Mouse (Mus musculus): Measurements from ENCODE around the gene Slx1b. TPM values are rescaled to one million over a fixed set of nuclear protein-coding genes. Genes with fewer than 3 reads are reported as not detected.

Slx1b gene
- polyA plus RNA-seq, 1 experiment from 2014 or later: 4.6 TPM

- peaks cover 38% of the 10 kb centered on the region for H3K27me3 ChIP-seq (ENCODE audit: control insufficient read depth, insufficient read depth, low read length)
- H3K36me3 ChIP-seq (ENCODE audit: control insufficient read depth, insufficient read depth, low read length): no peaks in the 10 kb centered on the region
- H3K27ac ChIP-seq (replicated peaks in 1 of 2; ENCODE audit: control insufficient read depth in 1 of 2, insufficient read depth in 1 of 2, low read depth in 2 of 2, low read length in 2 of 2): no peak overlapping the region
- 63% methylated on average over 6 of the region's 6 CpGs for WGBS
- no peak overlapping the region for H3K9ac ChIP-seq (ENCODE audit: low read length)
- no peaks in the 10 kb centered on the region for H3K9me3 ChIP-seq (ENCODE audit: control insufficient read depth, low read length)
- no peak overlapping the region for H3K4me2 ChIP-seq (ENCODE audit: low read length)
- no peak for ATAC-seq (ENCODE audit: insufficient number of reproducible peaks, insufficient read depth, low FRiP score, low read depth)
- peaks cover 5 to 8% of the 10 kb centered on the region in 2 experiments for H3K4me1 ChIP-seq (ENCODE audit: control insufficient read depth in 2 of 2, insufficient read depth in 2 of 2, low read length in 2 of 2)
- no peak overlapping the region for H3K4me3 ChIP-seq (ENCODE audit: control insufficient read depth in 1 of 2, insufficient read depth in 1 of 2, low read depth in 1 of 2, low read length in 2 of 2)
These were observed 6.8 kb upstream of the Slx1b start for GRCm38 (mm10) chr7:126702358-126702757.

- Histone ChIP-seq H3K4me2 (ENCODE audit: low read length) (peak overlapping the region; percentile 55), H3K9ac (ENCODE audit: low read length) (peak overlapping the region; percentile 50; the same call in 1 of the 2 replicates), H3K27me3 (ENCODE audit: control insufficient read depth, insufficient read depth, low read length) (peaks cover 38% of the 10 kb centered on the region), H3K36me3 (ENCODE audit: control insufficient read depth, insufficient read depth, low read length) (no peaks in the 10 kb centered on the region), H3K27ac (replicated peaks in 1 of 2; ENCODE audit: control insufficient read depth in 1 of 2, insufficient read depth in 1 of 2, low read depth in 2 of 2, low read length in 2 of 2) (no peak overlapping the region), H3K4me1 (ENCODE audit: control insufficient read depth in 2 of 2, insufficient read depth in 2 of 2, low read length in 2 of 2) (peaks cover 5 to 11% of the 10 kb centered on the region in 2 experiments), H3K4me3 (ENCODE audit: control insufficient read depth in 1 of 2, insufficient read depth in 1 of 2, low read depth in 1 of 2, low read length in 2 of 2) (peak overlapping the region in 1 of 2 experiments; percentile 6; a peak in 2 of 4 replicates), H3K9me3 (ENCODE audit: control insufficient read depth, low read length) (no peaks in the 10 kb centered on the region)
- WGBS: 54% methylated on average over 24 of the region's 24 CpGs
- no peak for ATAC-seq (ENCODE audit: insufficient number of reproducible peaks, insufficient read depth, low FRiP score, low read depth)
These were observed 6.2 kb upstream of the Slx1b start for GRCm38 (mm10) chr7:126701559-126702357.

- H3K36me3 ChIP-seq (ENCODE audit: control insufficient read depth, insufficient read depth, low read length): no peaks in the 10 kb centered on the region
- no peak for ATAC-seq (ENCODE audit: insufficient number of reproducible peaks, insufficient read depth, low FRiP score, low read depth)
- peak overlapping the region in 1 of 2 experiments; percentile 6; a peak in 2 of 4 replicates for H3K4me3 ChIP-seq (ENCODE audit: control insufficient read depth in 1 of 2, insufficient read depth in 1 of 2, low read depth in 1 of 2, low read length in 2 of 2)
- peak overlapping the region; percentile 50; the same call in 1 of the 2 replicates for H3K9ac ChIP-seq (ENCODE audit: low read length)
- no peak overlapping the region for H3K27ac ChIP-seq (replicated peaks in 1 of 2; ENCODE audit: control insufficient read depth in 1 of 2, insufficient read depth in 1 of 2, low read depth in 2 of 2, low read length in 2 of 2)
- H3K27me3 ChIP-seq (ENCODE audit: control insufficient read depth, insufficient read depth, low read length): peaks cover 38% of the 10 kb centered on the region
- peaks cover 10 to 17% of the 10 kb centered on the region in 2 experiments for H3K4me1 ChIP-seq (ENCODE audit: control insufficient read depth in 2 of 2, insufficient read depth in 2 of 2, low read length in 2 of 2)
- H3K9me3 ChIP-seq (ENCODE audit: control insufficient read depth, low read length): no peaks in the 10 kb centered on the region
- H3K4me2 ChIP-seq (ENCODE audit: low read length): peak overlapping the region; percentile 55
- under 1% methylated on average over 11 of the region's 11 CpGs for WGBS
These were observed 5.5 kb upstream of the Slx1b start for GRCm38 (mm10) chr7:126701070-126701469.

- H3K4me3 ChIP-seq (ENCODE audit: control insufficient read depth in 1 of 2, insufficient read depth in 1 of 2, low read depth in 1 of 2, low read length in 2 of 2): no peak overlapping the region
- H3K9me3 ChIP-seq (ENCODE audit: control insufficient read depth, low read length): no peaks in the 10 kb centered on the region
- no peaks in the 10 kb centered on the region for H3K36me3 ChIP-seq (ENCODE audit: control insufficient read depth, insufficient read depth, low read length)
- no peak for ATAC-seq (ENCODE audit: insufficient number of reproducible peaks, insufficient read depth, low FRiP score, low read depth)
- H3K4me2 ChIP-seq (ENCODE audit: low read length): no peak overlapping the region; the same call in 1 of the 2 replicates
- H3K9ac ChIP-seq (ENCODE audit: low read length): no peak overlapping the region
- H3K27me3 ChIP-seq (ENCODE audit: control insufficient read depth, insufficient read depth, low read length): peaks cover 32% of the 10 kb centered on the region
- H3K27ac ChIP-seq (replicated peaks in 1 of 2; ENCODE audit: control insufficient read depth in 1 of 2, insufficient read depth in 1 of 2, low read depth in 2 of 2, low read length in 2 of 2): no peak overlapping the region
- peaks cover 10 to 17% of the 10 kb centered on the region in 2 experiments for H3K4me1 ChIP-seq (ENCODE audit: control insufficient read depth in 2 of 2, insufficient read depth in 2 of 2, low read length in 2 of 2)
- 74% methylated on average over 25 of the region's 25 CpGs for WGBS
These were observed 4.8 kb upstream of the Slx1b start for GRCm38 (mm10) chr7:126700063-126701015.

- no peaks in the 10 kb centered on the region for H3K9me3 ChIP-seq (ENCODE audit: control insufficient read depth, low read length)
- no peak overlapping the region for H3K4me3 ChIP-seq (ENCODE audit: control insufficient read depth in 1 of 2, insufficient read depth in 1 of 2, low read depth in 1 of 2, low read length in 2 of 2)
- no peak overlapping the region for H3K9ac ChIP-seq (ENCODE audit: low read length)
- H3K27ac ChIP-seq (replicated peaks in 1 of 2; ENCODE audit: control insufficient read depth in 1 of 2, insufficient read depth in 1 of 2, low read depth in 2 of 2, low read length in 2 of 2): no peak overlapping the region
- 0 out of 2 replicates have a peak, but pooled peaks cover under 1% of the 10 kb centered on the region for H3K36me3 ChIP-seq (ENCODE audit: control insufficient read depth, insufficient read depth, low read length)
- WGBS: 91% methylated on average over 8 of the region's 8 CpGs
- ATAC-seq (ENCODE audit: insufficient number of reproducible peaks, insufficient read depth, low FRiP score, low read depth): no peak
- H3K4me1 ChIP-seq (ENCODE audit: control insufficient read depth in 2 of 2, insufficient read depth in 2 of 2, low read length in 2 of 2): peaks cover 10 to 15% of the 10 kb centered on the region in 2 experiments
- peaks cover 8% of the 10 kb centered on the region; the same call in 1 of the 2 replicates for H3K27me3 ChIP-seq (ENCODE audit: control insufficient read depth, insufficient read depth, low read length)
- H3K4me2 ChIP-seq (ENCODE audit: low read length): no peak overlapping the region
These were observed 2.3 kb upstream of the Slx1b start for GRCm38 (mm10) chr7:126697838-126698237.

- H3K4me3 ChIP-seq (ENCODE audit: control insufficient read depth in 1 of 2, insufficient read depth in 1 of 2, low read depth in 1 of 2, low read length in 2 of 2): peak overlapping the region in 1 of 2 experiments; percentile 77; a peak in 2 of 4 replicates
- H3K9ac ChIP-seq (ENCODE audit: low read length): peak overlapping the region; percentile 83
- WGBS: 75% methylated on average over 3 of the region's 3 CpGs
- H3K27me3 ChIP-seq (ENCODE audit: control insufficient read depth, insufficient read depth, low read length): 0 out of 2 replicates have a peak, but pooled peaks cover 3% of the 10 kb centered on the region
- peak overlapping the region; percentile 87 for H3K4me2 ChIP-seq (ENCODE audit: low read length)
- H3K27ac ChIP-seq (replicated peaks in 1 of 2; ENCODE audit: control insufficient read depth in 1 of 2, insufficient read depth in 1 of 2, low read depth in 2 of 2, low read length in 2 of 2): no peak overlapping the region
- peaks cover 10 to 15% of the 10 kb centered on the region in 2 experiments for H3K4me1 ChIP-seq (ENCODE audit: control insufficient read depth in 2 of 2, insufficient read depth in 2 of 2, low read length in 2 of 2)
- ATAC-seq (ENCODE audit: insufficient number of reproducible peaks, insufficient read depth, low FRiP score, low read depth): no peak
- H3K36me3 ChIP-seq (ENCODE audit: control insufficient read depth, insufficient read depth, low read length): peaks cover 9% of the 10 kb centered on the region
- H3K9me3 ChIP-seq (ENCODE audit: control insufficient read depth, low read length): no peaks in the 10 kb centered on the region
These were observed 1.3 kb upstream of the Slx1b start for GRCm38 (mm10) chr7:126696886-126697285.

- Histone ChIP-seq H3K36me3 (ENCODE audit: control insufficient read depth, insufficient read depth, low read length) (peaks cover 15% of the 10 kb centered on the region), H3K9ac (ENCODE audit: low read length) (peak overlapping the region; percentile 83), H3K27me3 (ENCODE audit: control insufficient read depth, insufficient read depth, low read length) (no peaks in the 10 kb centered on the region), H3K9me3 (ENCODE audit: control insufficient read depth, low read length) (no peaks in the 10 kb centered on the region), H3K4me3 (ENCODE audit: control insufficient read depth in 1 of 2, insufficient read depth in 1 of 2, low read depth in 1 of 2, low read length in 2 of 2) (peak overlapping the region; percentile 77 to 78), H3K4me1 (ENCODE audit: control insufficient read depth in 2 of 2, insufficient read depth in 2 of 2, low read length in 2 of 2) (peaks cover 10 to 15% of the 10 kb centered on the region in 2 experiments), H3K27ac (replicated peaks in 1 of 2; ENCODE audit: control insufficient read depth in 1 of 2, insufficient read depth in 1 of 2, low read depth in 2 of 2, low read length in 2 of 2) (no peak overlapping the region), H3K4me2 (ENCODE audit: low read length) (peak overlapping the region; percentile 87)
- WGBS: 5% methylated on average over 17 of the region's 17 CpGs
- no peak for ATAC-seq (ENCODE audit: insufficient number of reproducible peaks, insufficient read depth, low FRiP score, low read depth)
These were observed 719 bp upstream of the Slx1b start for GRCm38 (mm10) chr7:126696303-126696702.
